Mouse (Mus musculus) CH12.LX (cell line): Measurements from ENCODE around the gene Pgm3. TPM values are rescaled to one million over a fixed set of nuclear protein-coding genes. Genes with fewer than 3 reads are reported as not detected.

ENCODE experiments used
- DNase-seq: peaks from one replicate; pipeline ENCODE4 v3.0.0-alpha.2; 2013; ENCODE audit errors: extremely low read depth
- H3K27ac ChIP-seq: 2 replicates; pipeline ENCODE4 v1.5.1; 2012; ENCODE audit warnings: low read depth, mild to moderate bottlenecking, control low read depth, moderate library complexity; ENCODE audit not compliant: insufficient read depth
- H3K27me3 ChIP-seq: replicated peaks from 2 replicates; pipeline ENCODE3; 2012; ENCODE audit warnings: inconsistent platforms
- H3K36me3 ChIP-seq, 2 experiments: replicated peaks in 1 of 2; 2 replicates each; pipeline versions ENCODE3 to v1.6.1; 2012; ENCODE audit warnings: inconsistent platforms in 1 of 2, low read length in 1 of 2, mild to moderate bottlenecking in 1 of 2, mixed read lengths in 1 of 2, moderate library complexity in 1 of 2; ENCODE audit not compliant: control insufficient read depth in 1 of 2, insufficient read depth in 1 of 2
- H3K4me1 ChIP-seq, 2 experiments: 2 replicates each; pipeline ENCODE4 v1.6.1; 2012; ENCODE audit warnings: inconsistent platforms in 1 of 2, moderate library complexity in 1 of 2; ENCODE audit not compliant: insufficient read depth in 2 of 2, control insufficient read depth in 1 of 2
- H3K4me2 ChIP-seq: 2 replicates; pipeline ENCODE4 v1.6.1; 2012; ENCODE audit warnings: low read depth, mild to moderate bottlenecking, control low read depth; ENCODE audit not compliant: poor library complexity, insufficient read depth, severe bottlenecking
- H3K4me3 ChIP-seq, 3 experiments: fragments of 150-350 bp in 1 of 3; sonication (generic) in 1 of 3; replicated peaks in 1 of 3; 2 replicates each; pipeline versions ENCODE3 to v1.5.1; 2011 to 2012; ENCODE audit warnings: low read depth in 2 of 3, low read length in 2 of 3, mild to moderate bottlenecking in 2 of 3, moderate library complexity in 2 of 3, control low read depth in 1 of 3, improper control_type of control experiment in 1 of 3, inconsistent platforms in 1 of 3, mixed read lengths in 1 of 3; ENCODE audit not compliant: poor library complexity in 1 of 3
- H3K79me2 ChIP-seq: replicated peaks from 2 replicates; pipeline ENCODE4 v1.6.1; 2012; ENCODE audit warnings: mild to moderate bottlenecking, moderate library complexity; ENCODE audit not compliant: control insufficient read depth, poor library complexity, insufficient read depth, severe bottlenecking; ENCODE audit errors: extremely low read depth
- H3K9ac ChIP-seq: 2 replicates; pipeline ENCODE4 v1.6.1; 2012; ENCODE audit warnings: low read depth, mild to moderate bottlenecking, control low read depth, moderate library complexity; ENCODE audit not compliant: insufficient read depth
- H3K9me3 ChIP-seq: replicated peaks from 2 replicates; pipeline ENCODE3; 2012; ENCODE audit warnings: low read length, inconsistent platforms, mixed read lengths
- BHLHE40 ChIP-seq: IDR thresholded peaks from 2 replicates; pipeline ENCODE4 v1.6.1; 2011; ENCODE audit warnings: mild to moderate bottlenecking, low read depth, low read length, improper control_type of control experiment
- ELF1 ChIP-seq: IDR thresholded peaks from 2 replicates; pipeline ENCODE4 v1.6.1; 2014; ENCODE audit warnings: low read depth, mild to moderate bottlenecking, inconsistent platforms, low read length, improper control_type of control experiment
- EP300 ChIP-seq: IDR thresholded peaks from 2 replicates; pipeline ENCODE4 v1.6.1; 2011; ENCODE audit warnings: low read length, improper control_type of control experiment
- ETS1 ChIP-seq: conservative IDR thresholded peaks from 2 replicates; pipeline ENCODE4 v1.6.1; 2012; ENCODE audit warnings: low read depth, mild to moderate bottlenecking, inconsistent platforms, low read length, improper control_type of control experiment, moderate library complexity
- JUN ChIP-seq: IDR thresholded peaks from 2 replicates; pipeline ENCODE4 v1.6.1; 2011; ENCODE audit warnings: low read depth, mild to moderate bottlenecking, low read length, improper control_type of control experiment, moderate library complexity; ENCODE audit not compliant: insufficient read depth
- KAT2A ChIP-seq: IDR thresholded peaks from 2 replicates; pipeline ENCODE4 v1.6.1; 2012; ENCODE audit warnings: low read length, improper control_type of control experiment, inconsistent platforms; ENCODE audit not compliant: insufficient replicate concordance
- MAX ChIP-seq: IDR thresholded peaks from 2 replicates; pipeline ENCODE4 v1.6.1; 2011; ENCODE audit warnings: low read length, improper control_type of control experiment
- MEF2A ChIP-seq: IDR thresholded peaks from 2 replicates; pipeline ENCODE4 v1.6.1; 2014; ENCODE audit warnings: low read depth, mild to moderate bottlenecking, inconsistent platforms, low read length, improper control_type of control experiment, borderline replicate concordance
- NRF1 ChIP-seq: IDR thresholded peaks from 2 replicates; pipeline ENCODE4 v1.6.1; 2014; ENCODE audit warnings: low read depth, mild to moderate bottlenecking, inconsistent platforms, low read length, improper control_type of control experiment, moderate library complexity
- PAX5 ChIP-seq: IDR thresholded peaks from 2 replicates; pipeline ENCODE4 v1.6.1; 2012; ENCODE audit warnings: low read length, inconsistent platforms, mixed read lengths
- RAD21 ChIP-seq: IDR thresholded peaks from 2 replicates; pipeline ENCODE4 v1.6.1; 2011; ENCODE audit warnings: low read depth, mild to moderate bottlenecking, low read length, improper control_type of control experiment, moderate library complexity
- RCOR1 ChIP-seq: conservative IDR thresholded peaks from 2 replicates; pipeline ENCODE4 v1.6.1; 2012; ENCODE audit warnings: low read depth, mild to moderate bottlenecking, inconsistent platforms, low read length, improper control_type of control experiment
- SMC3 ChIP-seq: IDR thresholded peaks from 2 replicates; pipeline ENCODE4 v1.6.1; 2011; ENCODE audit warnings: low read depth, low read length, improper control_type of control experiment
- TBP ChIP-seq: conservative IDR thresholded peaks from 2 replicates; pipeline ENCODE4 v1.6.1; 2011; ENCODE audit warnings: low read depth, low read length, improper control_type of control experiment
- UBTF ChIP-seq: IDR thresholded peaks from 2 replicates; pipeline ENCODE4 v1.6.1; 2012; ENCODE audit warnings: low read depth, mild to moderate bottlenecking, inconsistent platforms, low read length, improper control_type of control experiment, moderate library complexity
- USF1 ChIP-seq: IDR thresholded peaks from 2 replicates; pipeline ENCODE4 v1.6.1; 2014; ENCODE audit warnings: low read depth, mild to moderate bottlenecking, inconsistent platforms, low read length, improper control_type of control experiment
- ZC3H11A ChIP-seq: IDR thresholded peaks from 2 replicates; pipeline ENCODE4 v1.6.1; 2012; ENCODE audit warnings: low read depth, mild to moderate bottlenecking, inconsistent platforms, low read length, improper control_type of control experiment
- ZKSCAN1 ChIP-seq: IDR thresholded peaks from 2 replicates; pipeline ENCODE4 v1.6.1; 2012; ENCODE audit warnings: low read depth, inconsistent platforms, low read length, improper control_type of control experiment, borderline replicate concordance
- ZNF384 ChIP-seq: IDR thresholded peaks from 2 replicates; pipeline ENCODE4 v1.6.1; 2012; ENCODE audit warnings: low read depth, low read length, improper control_type of control experiment, inconsistent platforms
- dilution Hi-C: fragments of 300-500 bp; cut with MboI; formaldehyde crosslinking; loops from 2 replicates; pipeline ENCODE4 v1.14.3; 2020; ENCODE audit warnings: low sequenced_read_pairs; ENCODE audit not compliant: extremely low pct_unique_long_range_greater_than_20kb, extremely low pct_ligation_motif_present
- in situ Hi-C: fragments of 300-500 bp; cut with MboI; formaldehyde crosslinking; loops from 3 replicates; pipeline ENCODE4 v1.14.3; 2019; ENCODE audit warnings: low sequenced_read_pairs, low pct_ligation_motif_present, low pct_unique_long_range_greater_than_20kb, mixed read lengths
- polyA plus RNA-seq: library from polyadenylated mRNA; unstranded; fragments of >175 nt; gene quantifications from 2 replicates; pipeline ENCODE4 v1.2.1, GENCODE M21; 2012; ENCODE audit warnings: low read depth; ENCODE audit not compliant: insufficient read length
- total RNA-seq, 2 experiments: library from RNA; depleted of rRNA; stranded (reverse); fragments of 300-350 nt in 1 of 2; fragments of >200 nt in 1 of 2; gene quantifications; 2 replicates each; pipeline ENCODE4 v1.2.3; 2012 to 2014

Gene Pgm3
- total and polyA plus RNA-seq, 3 experiments, result 27.4 to 31.5 (median 28.8) TPM

- no peak for DNase-seq
- Histone ChIP-seq H3K36me3 (peaks cover 60 to 84% of the 10 kb centered on the region in 2 experiments), H3K9me3 (no peaks in the 10 kb centered on the region), H3K27me3 (no peaks in the 10 kb centered on the region), H3K27ac (no peak overlapping the region), H3K4me2 (no peak overlapping the region), H3K79me2 (no peaks in the 10 kb centered on the region), H3K4me3 (no peak overlapping the region), H3K9ac (no peak overlapping the region), H3K4me1 (no peaks in the 10 kb centered on the region)
- dilution Hi-C loops, result no loop called here
- in situ Hi-C loops, result loop anchor here (25.0 kb wide), 1 partner anchor 812 kb away; the partner anchor contains the start of gene Ibtk
- TF ChIP-seq ZC3H11A, result no peak
- TF ChIP-seq ETS1, result no peak
- TF ChIP-seq ZKSCAN1, result no peak
- no peak for TF ChIP-seq KAT2A
- no peak for TF ChIP-seq RCOR1
- TF ChIP-seq SMC3, result no peak
- TF ChIP-seq EP300, result no peak
- TF ChIP-seq UBTF, result no peak
- no peak for TF ChIP-seq JUN
- TF ChIP-seq USF1, result no peak
- TF ChIP-seq BHLHE40, result no peak
- TF ChIP-seq TBP, result no peak
- TF ChIP-seq NRF1, result no peak
- no peak for TF ChIP-seq RAD21
- no peak for TF ChIP-seq ELF1
- TF ChIP-seq ZNF384, result no peak
- TF ChIP-seq MAX, result no peak
- no peak for TF ChIP-seq MEF2A
These were observed 21.9 kb downstream of the Pgm3 start for GRCm38 (mm10) chr9:86549637-86550162.

- no peak for DNase-seq
- no peaks in the 10 kb centered on the region for H3K9me3 ChIP-seq
- no peak overlapping the region for H3K4me3 ChIP-seq
- dilution Hi-C loops (no loop called here), in situ Hi-C loops (no loop called here)
- H3K36me3 ChIP-seq, result peaks cover 42 to 75% of the 10 kb centered on the region in 2 experiments
- H3K4me1 ChIP-seq, result no peaks in the 10 kb centered on the region
- no peak overlapping the region for H3K9ac ChIP-seq
- H3K79me2 ChIP-seq, result no peaks in the 10 kb centered on the region
- no peak overlapping the region for H3K4me2 ChIP-seq
- no peak overlapping the region for H3K27ac ChIP-seq
- no peaks in the 10 kb centered on the region for H3K27me3 ChIP-seq
- no peak for TF ChIP-seq KAT2A
- TF ChIP-seq TBP, result no peak
- TF ChIP-seq PAX5, result no peak
These were observed 27.1 kb downstream of the Pgm3 start for GRCm38 (mm10) chr9:86544559-86544958.
